Mouse (Mus musculus) layer of hippocampus, adult 11-12 months (tissue): ENCODE data around the gene H3f3b.

Experiments
- DNase-seq: peaks from one replicate; pipeline ENCODE4 v3.0.0; 2022; ENCODE audit warnings: low spot score

Gene H3f3b

GRCm38 (mm10) chr11:116027756-116028155, at the start of gene H3f3b:
Gene H3f3b (minus strand): TSS chr11:116027962.
- DNase-seq, result no peak

- no peak for DNase-seq
Observed at GRCm38 (mm10) chr11:116076836-116077235, 49.1 kb upstream of the H3f3b start.

- no peak for DNase-seq
Observed at GRCm38 (mm10) chr11:116076266-116076540, 48.4 kb upstream of the H3f3b start.

- no peak for DNase-seq
Observed at GRCm38 (mm10) chr11:116075539-116076265, 47.9 kb upstream of the H3f3b start.

- DNase-seq, result no peak
Observed at GRCm38 (mm10) chr11:116074436-116074991, 46.8 kb upstream of the H3f3b start.

GRCm38 (mm10) chr11:116072608-116073007, 44.8 kb upstream of the H3f3b start:
- DNase-seq, result no peak

- DNase-seq, result no peak
Observed at GRCm38 (mm10) chr11:116071510-116071909, 43.7 kb upstream of the H3f3b start.

- no peak for DNase-seq
Observed at GRCm38 (mm10) chr11:116065345-116065744, 37.6 kb upstream of the H3f3b start.

- DNase-seq, result no peak
Observed at GRCm38 (mm10) chr11:116064187-116064867, 36.6 kb upstream of the H3f3b start.

GRCm38 (mm10) chr11:116063562-116063961, 35.8 kb upstream of the H3f3b start:
- no peak for DNase-seq

- DNase-seq, result no peak
Observed at GRCm38 (mm10) chr11:116062521-116062920, 34.8 kb upstream of the H3f3b start.

GRCm38 (mm10) chr11:116061641-116062415, 34.1 kb upstream of the H3f3b start:
- no peak for DNase-seq

GRCm38 (mm10) chr11:116060596-116060995, 32.8 kb upstream of the H3f3b start:
- DNase-seq, result no peak

- DNase-seq, result no peak
Observed at GRCm38 (mm10) chr11:116059691-116060025, 31.9 kb upstream of the H3f3b start.

- DNase-seq, result no peak
Observed at GRCm38 (mm10) chr11:116058868-116059690, 31.3 kb upstream of the H3f3b start.

GRCm38 (mm10) chr11:116058022-116058614, 30.4 kb upstream of the H3f3b start:
- no peak for DNase-seq

- DNase-seq, result no peak
Observed at GRCm38 (mm10) chr11:116057237-116057881, 29.6 kb upstream of the H3f3b start.

- no peak for DNase-seq
Observed at GRCm38 (mm10) chr11:116055873-116056272, 28.1 kb upstream of the H3f3b start.

- no peak for DNase-seq
Observed at GRCm38 (mm10) chr11:116053510-116054229, 25.9 kb upstream of the H3f3b start.

- DNase-seq, result no peak
Observed at GRCm38 (mm10) chr11:116050196-116050595, 22.4 kb upstream of the H3f3b start.
